Mouse (Mus musculus): ENCODE results near the gene Taar7f.
A peak's percentile ranks its signal among the peaks of the same experiment; 100 is the strongest.

DNA sequence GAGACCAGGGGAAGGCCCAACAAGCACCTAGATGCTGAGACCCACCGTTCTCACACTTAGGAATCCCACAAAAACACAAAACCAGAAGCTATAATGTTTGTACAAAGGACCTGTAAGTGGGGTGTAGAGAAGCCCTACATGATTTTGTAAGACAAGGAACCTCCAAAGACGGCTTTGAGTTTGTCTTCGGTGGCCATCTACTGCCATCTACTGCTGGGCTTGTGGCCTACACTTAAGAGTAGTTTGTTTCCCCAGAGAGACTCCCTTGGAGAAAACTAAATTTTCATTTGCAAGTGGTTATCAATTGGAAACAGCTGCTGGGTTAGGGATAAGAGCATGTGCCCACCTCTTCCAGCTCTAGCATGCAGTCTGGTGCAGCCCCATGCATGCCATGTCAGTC lies 30.9 kb downstream of the Taar7f start:
- peak; percentile 83 for TF ChIP-seq CTCF (IDR thresholded peaks at IDR 0.05; ENCODE audit: low read depth)
- no peak for TF ChIP-seq EP300 (optimal IDR thresholded peaks at IDR 0.05)

All from stomach, postnatal 0 days (tissue).